Mouse (Mus musculus): ENCODE results near the gene Slc43a3.

Slc43a3 gene

DNA sequence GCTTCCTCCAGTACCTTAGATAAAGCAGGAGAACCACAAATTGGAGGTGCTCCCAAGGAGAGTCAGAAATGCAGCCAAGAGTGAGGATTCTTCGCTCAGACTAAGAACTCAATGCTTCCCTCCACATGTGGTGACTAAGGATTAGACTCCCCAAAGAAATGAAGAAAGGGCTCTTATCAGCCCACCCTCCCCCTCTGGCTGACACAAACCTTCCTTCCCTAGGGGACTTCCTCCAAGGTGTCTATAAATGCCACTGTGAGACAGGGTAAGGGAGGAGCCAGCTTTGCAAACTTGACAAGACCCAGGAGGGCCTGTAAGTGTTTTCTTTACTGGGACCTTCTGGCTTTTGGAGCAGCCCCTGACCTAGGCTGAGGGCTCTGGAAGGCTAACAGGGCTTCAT is 43.8 kb downstream of the Slc43a3 start, which contains the start of gene Prg2:
Gene Prg2, plus strand, starts transcription at position 274 of the 400 bp plus-strand sequence.
- no peak for DNase-seq (ENCODE audit: low spot score)

DNA sequence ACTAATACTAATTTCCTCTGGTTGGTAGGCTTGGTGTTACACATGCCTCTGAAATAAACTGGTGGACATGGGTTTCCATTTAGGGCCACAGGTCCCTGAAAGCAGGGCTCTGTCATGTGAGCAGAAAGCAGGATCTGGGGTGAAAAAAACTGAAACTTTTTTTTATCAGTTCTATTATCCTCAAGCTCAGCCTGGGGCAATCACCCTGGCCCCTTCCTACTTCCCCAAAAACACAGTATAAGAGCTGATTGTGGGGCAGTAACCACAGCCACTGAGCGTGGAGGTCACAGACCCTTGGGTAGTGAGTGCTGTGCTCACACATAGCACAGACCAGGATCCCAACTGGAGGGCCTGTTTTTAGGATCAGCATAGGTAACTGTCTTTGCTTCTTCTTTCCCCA is 51.6 kb downstream of the Slc43a3 start, which contains the start of gene Prg3:
Gene Prg3, plus strand, starts transcription at position 286 of the 400 bp plus-strand sequence.
- no peak for DNase-seq (ENCODE audit: low spot score)

DNA sequence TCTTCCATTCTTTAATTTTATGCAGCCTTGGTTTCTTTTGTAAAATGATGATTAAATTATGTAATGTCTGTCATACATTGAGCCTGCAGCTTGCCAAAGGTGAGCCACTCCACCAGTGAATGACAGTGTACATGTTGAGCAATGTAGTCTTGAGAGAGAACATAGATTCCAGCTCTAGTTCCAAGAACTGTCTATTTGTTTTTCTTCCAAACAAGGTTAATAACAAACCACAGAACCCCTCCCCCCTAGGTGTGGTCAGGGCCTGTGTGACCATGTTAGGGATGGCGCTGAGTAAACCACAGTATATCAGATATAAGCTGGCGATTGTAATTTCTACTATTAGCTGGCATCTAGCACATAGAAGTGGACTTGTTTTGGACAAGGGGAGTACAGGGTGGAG is 60.0 kb downstream of the Slc43a3 start:
- no peak for DNase-seq (ENCODE audit: low spot score)

DNA sequence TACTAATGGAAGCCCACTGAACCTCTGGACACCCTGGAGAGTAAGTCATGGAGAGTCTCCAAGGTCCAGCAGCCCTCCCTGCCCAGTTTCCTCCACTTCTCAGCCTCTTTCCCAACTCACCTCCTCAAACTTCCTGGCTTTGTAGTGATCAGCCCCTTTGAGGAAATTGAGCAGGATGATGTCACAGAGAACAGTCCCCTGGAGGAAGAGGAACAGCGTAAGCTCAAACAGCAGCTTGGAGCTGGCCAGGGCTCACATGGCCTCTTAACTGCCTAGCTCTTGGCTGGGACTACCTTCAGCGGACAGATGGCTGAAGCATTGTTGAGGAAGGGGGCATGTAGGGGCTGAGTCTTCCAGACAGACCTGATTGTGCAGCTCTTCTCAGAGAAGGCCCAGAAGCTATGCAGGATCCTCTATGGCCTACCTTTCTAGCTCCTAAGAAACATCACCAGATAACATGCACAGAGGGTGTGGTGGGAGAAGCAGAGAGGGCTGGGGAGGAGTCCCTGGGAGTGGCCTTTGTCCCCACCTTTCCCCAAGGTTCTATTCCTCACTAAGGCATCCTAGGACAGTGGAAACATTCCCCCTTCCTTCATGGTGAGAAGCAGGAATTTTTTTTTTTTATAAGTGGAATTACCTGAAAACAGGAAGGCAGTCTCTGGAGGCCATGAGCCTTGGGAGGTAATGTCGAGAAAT is 63.3 kb downstream of the Slc43a3 start:
- no peak for DNase-seq (ENCODE audit: low spot score)

DNA sequence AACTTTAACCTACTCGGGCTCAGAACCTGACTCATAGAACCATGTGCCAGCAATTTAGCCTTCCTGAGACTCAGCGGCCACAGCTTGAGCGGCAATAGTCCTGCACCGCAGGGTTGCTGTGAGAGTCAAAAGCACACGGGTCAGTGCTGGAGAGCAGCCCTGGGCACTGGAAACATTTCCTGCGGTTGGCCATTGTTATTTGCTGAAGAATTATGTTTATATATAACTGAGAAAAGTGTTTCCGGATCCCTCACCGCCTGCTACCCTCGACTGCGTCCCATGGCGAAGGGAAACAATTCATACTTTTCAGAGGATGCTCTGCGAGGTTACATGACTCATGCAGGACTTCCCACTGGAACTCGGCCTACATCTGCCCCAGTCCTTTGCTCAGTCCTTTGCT is 65.1 kb downstream of the Slc43a3 start:
- DNase-seq (ENCODE audit: low spot score), result no peak

DNA sequence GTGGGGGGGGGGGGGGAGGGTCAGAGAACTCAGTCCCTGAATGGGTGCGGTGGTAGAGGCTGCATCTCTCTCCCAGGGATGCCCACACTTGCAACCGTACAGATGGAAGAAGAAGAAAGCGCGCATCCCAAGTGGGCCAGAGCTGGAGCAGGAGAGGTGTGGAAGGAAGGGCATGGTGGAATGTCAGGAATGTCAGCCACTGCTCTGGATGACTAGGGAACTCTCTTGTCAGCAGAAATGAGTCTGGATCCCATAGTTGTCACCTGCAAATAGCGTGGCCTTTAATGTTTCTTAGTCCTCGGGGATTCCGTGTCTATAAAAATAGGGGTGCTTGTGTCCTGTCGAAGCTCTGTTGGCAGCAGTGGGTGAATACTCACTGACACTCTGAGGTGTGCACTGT is 66.2 kb downstream of the Slc43a3 start:
- no peak for DNase-seq (ENCODE audit: low spot score)

DNA sequence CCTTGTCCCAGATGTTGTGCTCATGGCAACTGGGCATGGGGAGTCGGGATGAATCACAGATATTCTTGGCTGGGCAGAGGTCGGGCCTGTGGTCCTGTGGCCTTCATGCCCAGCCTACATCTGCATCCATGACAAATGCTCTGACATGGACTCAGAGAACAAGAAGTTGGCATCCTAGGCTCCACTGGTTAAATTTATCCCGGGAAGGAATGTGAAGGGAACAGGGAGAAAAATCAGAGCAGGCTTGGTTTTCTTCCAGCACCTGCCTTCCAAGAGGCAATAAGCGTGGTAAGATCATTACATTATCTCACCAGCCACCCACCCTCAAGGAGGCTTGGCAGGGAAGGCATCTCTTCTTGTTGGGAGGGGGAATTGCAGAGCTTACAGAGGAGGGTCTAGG is 68.0 kb downstream of the Slc43a3 start:
- DNase-seq (ENCODE audit: low spot score), result no peak

DNA sequence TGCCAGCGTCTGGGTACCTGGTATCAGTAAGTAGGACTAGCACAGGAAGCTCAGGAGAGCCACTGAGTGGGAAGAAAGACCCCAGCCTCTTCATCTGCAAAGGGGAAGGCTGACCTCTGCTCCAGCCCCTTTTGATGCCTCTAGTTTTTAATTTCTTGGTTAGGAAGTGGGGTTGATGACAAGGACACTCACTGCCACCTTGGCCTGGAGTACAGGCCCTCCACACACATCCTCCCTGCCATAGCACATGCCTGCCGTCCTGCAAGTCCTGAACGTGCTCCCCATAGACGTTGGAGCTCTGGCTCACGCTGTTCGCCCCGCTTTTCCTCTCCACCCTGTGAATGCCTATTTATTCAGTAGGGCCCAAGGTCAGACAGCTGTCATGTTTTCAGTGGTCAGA is 70.2 kb downstream of the Slc43a3 start:
- DNase-seq (ENCODE audit: low spot score), result no peak

DNA sequence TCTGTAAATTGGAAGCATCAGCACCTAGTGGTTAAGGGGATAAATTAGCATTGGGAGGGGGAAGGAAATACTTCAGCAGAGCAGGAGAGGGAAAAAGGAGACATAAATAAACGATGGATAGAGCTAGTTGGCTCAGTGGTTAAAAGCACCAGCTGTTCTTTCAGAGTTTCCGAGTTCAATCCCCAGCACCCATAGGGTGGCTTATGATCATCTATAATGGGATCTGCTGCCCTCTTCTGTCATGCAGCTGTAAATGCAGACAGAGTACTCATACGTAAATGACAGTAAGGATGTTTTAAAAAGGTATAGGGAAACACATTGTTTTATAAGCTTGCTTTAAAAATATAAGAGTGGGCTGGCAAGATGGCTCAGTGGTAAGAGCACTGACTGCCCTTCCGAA is 71.3 kb downstream of the Slc43a3 start:
- no peak for DNase-seq (ENCODE audit: low spot score)

All from urinary bladder, postnatal 10 days (tissue).